Mouse (Mus musculus) embryonic facial prominence, embryonic 14.5 days (tissue): ENCODE results near the gene Spty2d1. TPM values are rescaled to one million over a fixed set of nuclear protein-coding genes. Genes with fewer than 3 reads are reported as not detected.

Source experiments
- ATAC-seq: fragments of 200-750 bp; cut with Nextera tagmentation; 2 replicates; pipeline ENCODE4 v1.8.0; 2017; ENCODE audit warnings: low read depth, moderate number of reproducible peaks, moderate TSS enrichment
- DNase-seq: peaks from one replicate; pipeline ENCODE4 v3.0.0-alpha.2; 2015; ENCODE audit warnings: low spot score
- H3K27ac ChIP-seq: fragments of 300-500 bp; sonication (generic); replicated peaks from 2 replicates; pipeline ENCODE4 v1.5.1; 2014; ENCODE audit warnings: low read depth, mild to moderate bottlenecking, low read length, moderate library complexity
- H3K27me3 ChIP-seq: fragments of 300-500 bp; sonication (generic); replicated peaks from 2 replicates; pipeline ENCODE4 v1.6.1; 2014; ENCODE audit warnings: low read length; ENCODE audit not compliant: control insufficient read depth, insufficient read depth
- H3K36me3 ChIP-seq: fragments of 300-500 bp; sonication (generic); 2 replicates; pipeline ENCODE4 v1.6.1; 2014; ENCODE audit warnings: low read length, mixed read lengths; ENCODE audit not compliant: control insufficient read depth, insufficient read depth
- H3K4me1 ChIP-seq: fragments of 300-500 bp; sonication (generic); 2 replicates; pipeline ENCODE4 v1.6.1; 2014; ENCODE audit warnings: antibody characterized with exemption, low read length; ENCODE audit not compliant: control insufficient read depth, insufficient read depth
- H3K4me2 ChIP-seq: fragments of 300-500 bp; sonication (generic); 2 replicates; pipeline ENCODE4 v1.6.1; 2014; ENCODE audit warnings: low read depth, mild to moderate bottlenecking, low read length, moderate library complexity, mixed read lengths
- H3K4me3 ChIP-seq: fragments of 300-500 bp; sonication (generic); 2 replicates; pipeline ENCODE4 v1.5.1; 2014; ENCODE audit warnings: low read depth, mild to moderate bottlenecking, low read length
- H3K9ac ChIP-seq: fragments of 300-500 bp; sonication (generic); 2 replicates; pipeline ENCODE4 v1.6.1; 2014; ENCODE audit warnings: low read depth, mild to moderate bottlenecking, low read length, moderate library complexity, mixed read lengths
- H3K9me3 ChIP-seq: fragments of 300-500 bp; sonication (generic); 2 replicates; pipeline ENCODE4 v1.6.1; 2016; ENCODE audit warnings: low read length; ENCODE audit not compliant: control insufficient read depth
- WGBS: fragments of 180-500 bp; shearing (Covaris S2); extraction: QIAGEN DNeasy Blood & Tissue Kit; methylation state at CpG from one replicate; pipeline ENCODE4 v1.1.7; 2014; 5-methylcytosine and 5-hydroxymethylcytosine counted together
- polyA plus RNA-seq: library from polyadenylated mRNA; unstranded; fragments of >200 nt; fragmentation: Nextera tagmentation; extraction: Ambion mirVana; gene quantifications from 2 replicates; pipeline ENCODE4 v1.2.1, GENCODE M21; 2014

Gene Spty2d1
- polyA plus RNA-seq, 1 experiment from 2014 or later: 22.1 TPM

DNA sequence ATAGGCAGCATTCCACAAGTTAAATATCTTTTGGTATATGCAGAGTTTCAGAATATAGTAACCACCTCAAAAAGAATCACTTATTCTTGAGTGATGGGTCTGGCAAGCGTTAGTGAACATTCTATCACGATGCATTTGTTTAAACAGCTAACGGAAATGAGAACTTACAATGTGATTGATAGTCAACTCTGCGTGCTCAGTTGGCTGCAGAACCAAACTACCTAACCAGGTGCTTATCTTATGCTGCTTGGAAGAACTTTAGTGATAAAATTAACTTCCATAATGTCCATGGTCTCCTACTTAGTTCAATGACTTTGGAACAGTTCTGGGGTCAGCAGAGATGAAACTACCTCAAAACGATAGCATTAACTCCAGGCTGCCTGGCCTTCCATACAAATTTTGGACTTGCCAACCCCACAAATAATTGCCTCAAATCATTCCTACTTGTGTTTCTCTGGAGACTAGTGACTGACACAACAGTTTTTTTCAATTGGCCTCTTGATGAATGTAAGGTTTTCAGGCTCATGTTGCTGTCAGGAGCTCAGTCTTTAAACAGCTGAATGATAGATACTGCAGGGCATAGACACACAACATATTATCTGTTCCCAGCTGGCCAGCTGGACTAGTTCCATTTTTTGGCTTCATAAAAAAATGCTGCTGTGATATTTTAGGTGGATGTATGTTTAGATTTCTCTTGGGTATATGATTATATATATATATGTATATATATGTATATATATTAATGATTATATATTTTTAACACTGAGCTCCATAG is 6.9 kb downstream of the Spty2d1 start:
- H3K4me3 ChIP-seq: no peak overlapping the region
- peaks cover 30% of the 10 kb centered on the region for H3K4me1 ChIP-seq
- WGBS: 71% methylated on average over 5 of the region's 5 CpGs
- H3K36me3 ChIP-seq: peaks cover 32% of the 10 kb centered on the region
- no peak overlapping the region for H3K9ac ChIP-seq
- ATAC-seq (no peak), DNase-seq (no peak)
- peak overlapping the region; percentile 19 for H3K4me2 ChIP-seq
- no peaks in the 10 kb centered on the region for H3K27me3 ChIP-seq
- H3K9me3 ChIP-seq: no peaks in the 10 kb centered on the region
- H3K27ac ChIP-seq: peak overlapping the region; percentile 33

DNA sequence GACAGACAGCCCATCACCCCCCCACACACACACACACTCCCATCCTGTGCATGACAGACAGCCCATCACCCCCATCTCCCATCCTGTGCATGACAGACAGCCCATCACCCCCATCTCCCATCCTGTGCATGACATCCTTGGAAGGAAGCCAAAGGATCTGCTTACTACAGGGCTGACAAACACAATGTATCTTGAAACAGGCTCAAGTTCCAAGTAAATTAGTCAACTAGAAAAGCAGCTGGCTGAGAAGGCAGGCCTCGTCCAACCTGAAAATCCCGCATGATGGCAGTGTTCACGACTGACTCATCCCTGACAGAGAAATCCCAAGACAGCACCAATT is 7.6 kb downstream of the Spty2d1 start:
- Histone ChIP-seq H3K9me3 (no peaks in the 10 kb centered on the region), H3K27ac (peak overlapping the region; percentile 33; the same call in 1 of the 2 replicates)
- peak; percentile 89 for DNase-seq

DNA sequence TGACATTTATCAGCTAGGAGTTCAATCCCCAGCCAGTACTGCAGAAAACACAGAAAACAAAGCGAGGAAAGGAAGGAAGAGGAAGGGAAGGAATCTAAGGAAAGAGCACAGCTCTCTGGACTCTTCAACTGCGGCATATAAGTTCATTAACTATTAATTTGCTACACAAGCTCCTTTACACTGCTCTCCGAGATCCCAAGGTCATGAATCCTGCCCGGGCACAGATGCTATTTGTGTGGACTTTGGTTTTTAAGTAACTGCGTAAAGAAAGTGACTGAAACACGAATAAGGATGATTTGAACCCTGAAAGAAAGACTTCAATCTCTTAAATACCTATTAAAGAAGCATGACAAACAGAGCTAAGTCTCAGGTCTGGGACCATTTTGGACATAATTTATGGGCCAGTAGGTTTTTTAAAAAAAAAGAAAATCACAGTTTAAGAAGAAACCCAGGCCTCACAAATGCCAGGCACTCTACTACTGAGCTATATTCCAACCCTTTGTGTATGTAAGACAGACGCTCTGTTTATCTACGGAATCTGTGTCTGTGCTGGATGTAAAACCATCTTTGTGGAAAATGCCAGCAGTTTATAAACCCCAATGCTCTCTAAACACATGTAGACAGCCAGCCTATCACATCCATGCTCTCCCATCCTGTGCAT is 8.1 kb downstream of the Spty2d1 start:
- 0 out of 2 replicates have a peak overlapping the region, but pooled peaks have one; percentile 33 for H3K27ac ChIP-seq
- H3K9me3 ChIP-seq: no peaks in the 10 kb centered on the region
- 74% methylated on average over 8 of the region's 8 CpGs for WGBS
- H3K27me3 ChIP-seq: no peaks in the 10 kb centered on the region
- peaks cover 44% of the 10 kb centered on the region for H3K36me3 ChIP-seq
- H3K4me1 ChIP-seq: peaks cover 25% of the 10 kb centered on the region
- H3K4me2 ChIP-seq: no peak overlapping the region
- H3K4me3 ChIP-seq: no peak overlapping the region
- no peak for ATAC-seq
- no peak for DNase-seq
- H3K9ac ChIP-seq: peak overlapping the region; percentile 14; the same call in 1 of the 2 replicates

More for the DNA sequence above, 7.6 kb downstream of the Spty2d1 start:
- Histone ChIP-seq H3K4me3 (no peak overlapping the region), H3K9ac (0 out of 2 replicates have a peak overlapping the region, but pooled peaks have one; percentile 14), H3K4me2 (no peak overlapping the region), H3K27me3 (no peaks in the 10 kb centered on the region), H3K36me3 (peaks cover 39% of the 10 kb centered on the region), H3K4me1 (peaks cover 26% of the 10 kb centered on the region)
- 40% methylated on average over 3 of the region's 3 CpGs for WGBS
- peak; percentile 86 for ATAC-seq

DNA sequence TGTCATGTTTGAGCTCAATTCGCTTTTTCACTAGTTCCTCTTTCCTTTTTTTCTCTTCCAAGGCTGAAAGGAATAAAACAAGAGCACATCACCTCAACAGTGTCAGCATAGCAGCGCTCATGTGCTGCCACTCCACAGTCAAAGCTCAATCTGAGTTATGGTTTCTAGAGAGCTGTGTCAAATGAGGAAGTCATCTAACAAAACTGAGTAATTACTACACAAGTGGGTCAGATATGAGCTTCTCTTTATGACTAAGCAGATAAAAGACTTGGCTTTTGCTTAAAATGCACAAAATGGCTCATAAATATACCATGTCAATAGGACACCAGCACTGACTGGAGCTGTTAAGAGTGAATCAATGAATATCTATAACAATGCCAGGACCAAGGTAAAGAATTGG is 9.3 kb downstream of the Spty2d1 start:
- Histone ChIP-seq H3K9ac (no peak overlapping the region), H3K9me3 (no peaks in the 10 kb centered on the region), H3K4me1 (peaks cover 25% of the 10 kb centered on the region), H3K4me2 (no peak overlapping the region), H3K27ac (no peak overlapping the region), H3K27me3 (no peaks in the 10 kb centered on the region), H3K36me3 (peaks cover 55% of the 10 kb centered on the region), H3K4me3 (no peak overlapping the region)
- no peak for DNase-seq
- WGBS: 90% methylated on average over 2 of the region's 2 CpGs
- no peak for ATAC-seq

DNA sequence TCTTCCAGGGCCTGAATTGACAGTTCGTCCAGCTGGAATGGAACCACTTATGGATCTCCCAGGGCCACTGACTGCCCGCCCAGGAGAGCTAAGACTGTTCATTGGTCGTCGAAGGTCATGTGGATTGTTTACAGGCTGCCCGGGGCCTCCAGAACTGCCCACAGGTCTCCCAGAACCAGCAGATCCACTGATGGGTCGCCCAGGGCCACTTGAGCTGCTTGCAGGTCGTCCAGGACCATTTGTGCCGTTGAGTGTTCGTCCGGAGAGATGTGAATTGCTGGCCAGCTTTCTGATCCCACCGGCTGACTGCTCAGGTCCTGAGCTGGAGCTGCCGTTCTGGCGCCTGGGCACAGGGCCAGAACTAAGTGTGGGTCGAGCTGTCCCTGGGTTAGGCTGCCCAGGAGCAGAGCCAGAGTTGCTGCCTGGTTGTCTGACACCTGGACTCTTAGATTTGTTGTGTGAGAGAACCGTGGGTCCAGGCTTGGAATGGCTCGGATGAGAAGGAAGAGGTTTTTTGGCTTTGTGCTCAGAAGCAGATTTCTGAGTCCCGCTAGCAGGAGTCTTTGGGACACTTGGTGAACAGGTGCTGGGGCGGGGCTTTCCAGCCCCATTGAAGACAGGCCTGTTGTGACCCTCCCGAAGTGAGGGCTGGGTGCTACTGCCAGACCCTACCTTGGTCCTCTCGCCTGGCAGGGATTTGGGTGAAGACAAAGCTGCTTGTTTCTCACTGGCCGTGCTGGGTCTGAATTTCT is 10.4 kb downstream of the Spty2d1 start:
- no peak overlapping the region for H3K4me3 ChIP-seq
- no peaks in the 10 kb centered on the region for H3K9me3 ChIP-seq
- H3K36me3 ChIP-seq: peaks cover 66% of the 10 kb centered on the region
- H3K4me1 ChIP-seq: peaks cover 22% of the 10 kb centered on the region
- no peak overlapping the region for H3K9ac ChIP-seq
- 82% methylated on average over 21 of the region's 21 CpGs for whole genome bisulfite sequencing
- no peaks in the 10 kb centered on the region for H3K27me3 ChIP-seq
- DNase-seq (no peak), ATAC-seq (no peak)
- H3K27ac ChIP-seq: no peak overlapping the region
- H3K4me2 ChIP-seq: no peak overlapping the region

DNA sequence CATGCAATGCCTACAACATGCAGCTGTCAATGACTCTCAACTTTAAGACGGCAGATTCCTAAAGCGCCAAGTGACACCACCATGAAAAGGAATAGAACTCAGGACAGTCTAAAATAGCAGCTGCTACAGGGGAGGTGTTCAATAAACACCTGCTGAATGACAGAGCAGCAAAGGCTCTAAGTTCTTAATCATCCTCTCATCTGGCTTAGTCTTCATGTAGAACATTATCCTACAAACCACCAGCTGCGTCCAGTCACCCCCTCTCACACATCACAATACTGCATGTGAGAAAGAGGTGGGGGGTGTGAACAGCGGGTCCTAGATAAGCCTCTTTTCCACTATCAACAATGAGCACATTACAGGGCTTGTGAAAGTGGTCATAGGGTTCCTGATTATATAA is 11.2 kb downstream of the Spty2d1 start:
- Histone ChIP-seq H3K27ac (no peak overlapping the region), H3K4me1 (peaks cover 16% of the 10 kb centered on the region), H3K9me3 (no peaks in the 10 kb centered on the region), H3K36me3 (peaks cover 73% of the 10 kb centered on the region), H3K9ac (no peak overlapping the region), H3K4me3 (no peak overlapping the region), H3K27me3 (no peaks in the 10 kb centered on the region), H3K4me2 (no peak overlapping the region)
- WGBS: 89% methylated on average over 4 of the region's 4 CpGs
- DNase-seq (peak; percentile 27), ATAC-seq (0 out of 2 replicates have a peak, but pooled peaks have one; percentile 15)

DNA sequence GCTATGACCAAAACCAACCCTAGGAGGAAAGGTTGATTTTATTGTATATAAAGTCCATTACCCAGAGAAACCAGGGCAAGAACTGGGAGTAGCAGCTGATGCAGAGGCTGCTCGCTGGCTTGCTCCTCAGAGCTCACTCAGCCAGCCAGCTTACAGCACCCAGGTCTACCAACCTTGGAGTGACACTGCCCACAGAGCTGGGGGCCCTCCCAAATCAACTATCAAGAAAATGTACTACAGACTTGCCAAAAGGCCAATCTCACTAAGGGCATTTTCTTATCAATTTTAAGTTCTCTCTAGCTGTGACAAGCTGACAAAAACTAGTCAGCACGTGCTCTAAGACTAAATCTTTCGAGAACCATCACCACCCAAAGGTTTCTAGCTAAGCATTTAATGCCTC is 12.7 kb downstream of the Spty2d1 start:
- peaks cover 80% of the 10 kb centered on the region for H3K36me3 ChIP-seq
- 95% methylated on average over 3 of the region's 3 CpGs for WGBS
- ATAC-seq: no peak
- no peak overlapping the region for H3K4me3 ChIP-seq
- H3K9ac ChIP-seq: no peak overlapping the region
- H3K27ac ChIP-seq: no peak overlapping the region
- H3K9me3 ChIP-seq: no peaks in the 10 kb centered on the region
- no peak overlapping the region for H3K4me2 ChIP-seq
- H3K4me1 ChIP-seq: peaks cover 3% of the 10 kb centered on the region
- no peak for DNase-seq
- H3K27me3 ChIP-seq: no peaks in the 10 kb centered on the region

DNA sequence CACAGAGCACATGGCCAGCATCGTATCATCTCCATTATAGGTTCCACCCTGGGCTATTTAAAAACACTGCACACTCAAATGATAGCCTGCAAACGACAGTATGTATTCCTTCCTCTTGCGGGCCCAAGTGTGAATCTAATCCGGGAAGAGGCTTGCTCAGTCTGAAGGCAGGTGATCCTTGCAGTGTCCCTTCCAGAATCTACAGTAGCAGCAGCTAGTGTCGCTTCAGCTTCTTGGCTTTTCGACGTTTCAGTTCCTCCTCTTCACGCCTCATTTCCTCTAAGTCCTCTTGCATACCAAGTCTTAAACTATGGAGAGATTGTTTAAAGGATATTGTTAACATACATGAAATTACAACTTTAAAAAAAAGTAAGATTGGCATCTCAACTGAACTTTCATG is 15.1 kb downstream of the Spty2d1 start:
- DNase-seq: no peak
- ATAC-seq: no peak
- no peaks in the 10 kb centered on the region for H3K27me3 ChIP-seq
- 78% methylated on average over 8 of the region's 8 CpGs for WGBS
- no peaks in the 10 kb centered on the region for H3K4me1 ChIP-seq
- no peak overlapping the region for H3K4me3 ChIP-seq
- H3K9ac ChIP-seq: no peak overlapping the region
- H3K4me2 ChIP-seq: no peak overlapping the region
- no peak overlapping the region for H3K27ac ChIP-seq
- H3K9me3 ChIP-seq: no peaks in the 10 kb centered on the region
- peaks cover 67% of the 10 kb centered on the region for H3K36me3 ChIP-seq
